Comparison of ENCODE assay signal across 8 mouse cellular contexts in the genomic region with DNA sequence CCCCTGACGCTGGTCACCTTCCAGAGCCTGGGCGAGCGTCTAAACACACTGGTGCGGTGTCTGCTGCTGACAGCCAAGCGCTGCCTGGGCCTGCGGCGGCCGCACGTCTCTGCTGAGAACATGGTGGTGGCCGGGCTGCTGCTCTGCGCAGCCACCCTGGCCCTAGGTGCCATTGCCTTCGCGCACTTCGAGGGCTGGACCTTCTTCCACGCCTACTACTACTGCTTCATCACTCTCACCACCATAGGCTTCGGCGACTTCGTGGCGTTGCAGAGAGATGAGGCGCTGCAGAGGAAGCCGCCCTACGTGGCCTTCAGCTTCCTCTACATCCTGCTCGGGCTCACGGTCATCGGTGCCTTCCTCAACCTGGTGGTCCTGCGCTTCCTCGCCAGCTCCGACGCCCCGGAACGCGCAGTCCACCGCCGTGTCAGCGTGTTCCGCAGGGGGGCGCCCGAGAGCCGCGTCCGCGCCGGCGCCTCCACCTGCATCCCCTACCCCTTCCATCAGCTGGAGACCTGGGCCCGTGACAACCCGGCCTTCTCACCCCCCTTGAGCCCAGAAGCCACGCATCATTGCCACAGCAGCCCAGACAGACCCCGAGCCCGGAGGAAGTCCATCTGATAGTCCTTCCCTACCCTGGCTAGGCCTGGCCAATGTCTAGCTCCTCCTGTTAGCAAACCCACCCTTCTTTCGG. TPM values are rescaled to one million over a fixed set of nuclear protein-coding genes. Genes with fewer than 3 reads are reported as not detected.
DNase-seq lines count a peak whose midpoint lies in the region; ATAC-seq and TF ChIP-seq lines count a peak whose summit lies in the region.

No protein-coding gene starts in this region.

- H3K4me1 ChIP-seq in thymus, adult 2 months (replicated peaks; ENCODE audit: control insufficient read depth, insufficient read depth, low read length): peaks cover 4% of the 10 kb centered on the region; the same call in 1 of the 2 replicates
- peaks cover 12% of the 10 kb centered on the region for H3K4me1 ChIP-seq in forebrain, embryonic 12.5 days
- H3K4me1 ChIP-seq in hindbrain, postnatal 0 days (ENCODE audit: insufficient read depth, low read length): no peaks in the 10 kb centered on the region
- H3K4me1 ChIP-seq in liver, embryonic 11.5 days (replicated peaks; ENCODE audit: control insufficient read depth, insufficient read depth, low read length): no peaks in the 10 kb centered on the region

- no peak for TF ChIP-seq POLR2A in thymus, adult 2 months (IDR thresholded peaks at IDR 0.05; ENCODE audit: control insufficient read depth, extremely low read depth, insufficient read depth, low read length, poor library complexity)

- peaks cover 5% of the 10 kb centered on the region; the same call in 1 of the 2 replicates for H3K27me3 ChIP-seq in thymus, adult 2 months (ENCODE audit: control insufficient read depth, insufficient read depth, low read length)
- peaks cover 74% of the 10 kb centered on the region for H3K27me3 ChIP-seq in forebrain, embryonic 12.5 days
- H3K27me3 ChIP-seq in hindbrain, postnatal 0 days (ENCODE audit: insufficient read depth, low read length): peaks cover 41% of the 10 kb centered on the region
- peaks cover 50% of the 10 kb centered on the region for H3K27me3 ChIP-seq in liver, embryonic 11.5 days (replicated peaks; ENCODE audit: control insufficient read depth, insufficient read depth, low read length)

- no peaks in the 10 kb centered on the region for H3K9me3 ChIP-seq in forebrain, embryonic 12.5 days
- no peaks in the 10 kb centered on the region for H3K9me3 ChIP-seq in hindbrain, postnatal 0 days (ENCODE audit: low read length)
- no peaks in the 10 kb centered on the region for H3K9me3 ChIP-seq in liver, embryonic 11.5 days (ENCODE audit: control insufficient read depth, low read length)

- H3K9ac ChIP-seq in forebrain, embryonic 12.5 days: no peak overlapping the region
- no peak overlapping the region for H3K9ac ChIP-seq in hindbrain, postnatal 0 days (replicated peaks; ENCODE audit: low read length)
- no peak overlapping the region for H3K9ac ChIP-seq in liver, embryonic 11.5 days (ENCODE audit: low read depth, low read length)

- 17% methylated on average over 50 of the region's 50 CpGs for WGBS in thymus, adult 2 months
- WGBS in forebrain, embryonic 12.5 days: 14% methylated on average over 50 of the region's 50 CpGs
- WGBS in hindbrain, postnatal 0 days: 15% methylated on average over 50 of the region's 50 CpGs
- WGBS in liver, embryonic 11.5 days: 14% methylated on average over 50 of the region's 50 CpGs

- no peak overlapping the region for H3K4me3 ChIP-seq in thymus, adult 2 months (ENCODE audit: control insufficient read depth, insufficient read depth, low read length)
- peak overlapping the region; percentile 8; the same call in 1 of the 2 replicates for H3K4me3 ChIP-seq in forebrain, embryonic 12.5 days (replicated peaks)
- H3K4me3 ChIP-seq in hindbrain, postnatal 0 days (ENCODE audit: low read length): peak overlapping the region; percentile 7; the same call in 1 of the 2 replicates
- H3K4me3 ChIP-seq in liver, embryonic 11.5 days (ENCODE audit: low read depth, low read length): no peak overlapping the region

- H3K36me3 ChIP-seq in thymus, adult 2 months (ENCODE audit: control insufficient read depth, insufficient read depth, low read length): no peaks in the 10 kb centered on the region
- no peaks in the 10 kb centered on the region for H3K36me3 ChIP-seq in forebrain, embryonic 12.5 days (replicated peaks)
- H3K36me3 ChIP-seq in hindbrain, postnatal 0 days (ENCODE audit: insufficient read depth, low read length): no peaks in the 10 kb centered on the region
- H3K36me3 ChIP-seq in liver, embryonic 11.5 days (ENCODE audit: control insufficient read depth, insufficient read depth, low read length): no peaks in the 10 kb centered on the region

- no peak overlapping the region for H3K27ac ChIP-seq in thymus, adult 2 months (ENCODE audit: control insufficient read depth, insufficient read depth, low read length)
- H3K27ac ChIP-seq in forebrain, embryonic 12.5 days: no peak overlapping the region
- no peak overlapping the region for H3K27ac ChIP-seq in hindbrain, postnatal 0 days
- H3K27ac ChIP-seq in liver, embryonic 11.5 days (ENCODE audit: low read depth, low read length): no peak overlapping the region

- peak; percentile 71; the same call in 1 of the 2 replicates for TF ChIP-seq CTCF in thymus, adult 2 months (IDR thresholded peaks at IDR 0.05; ENCODE audit: borderline replicate concordance, control insufficient read depth, extremely low read depth, insufficient read depth, low read length, poor library complexity)
- peak; percentile 68 for TF ChIP-seq CTCF in hindbrain, postnatal 0 days (IDR thresholded peaks at IDR 0.05; ENCODE audit: low read depth)

- peak; percentile 78 for ATAC-seq in forebrain, embryonic 12.5 days (ENCODE audit: low FRiP score)
- peak; percentile 79 for ATAC-seq in hindbrain, postnatal 0 days
- no peak for ATAC-seq in liver, embryonic 11.5 days (replicated peaks; ENCODE audit: low FRiP score)
- ATAC-seq in erythroblast, adult 5-6 weeks (replicated peaks; ENCODE audit: low FRiP score, poor library complexity, severe bottlenecking): no peak

- peak overlapping the region; percentile 41 for H3K4me2 ChIP-seq in forebrain, embryonic 12.5 days
- peak overlapping the region; percentile 32 for H3K4me2 ChIP-seq in hindbrain, postnatal 0 days (ENCODE audit: low read depth, low read length)
- 0 out of 2 replicates have a peak overlapping the region, but pooled peaks have one; percentile 29 for H3K4me2 ChIP-seq in liver, embryonic 11.5 days

- DNase-seq in thymus, adult 2 months: peak; percentile 34
- no peak for DNase-seq in thymus, adult 18-20 months
- DNase-seq in cerebellum, adult 11 months: peak; percentile 65
- DNase-seq in hindbrain, postnatal 0 days (ENCODE audit: low spot score): peak; percentile 68
- DNase-seq in liver, embryonic 11.5 days (ENCODE audit: low spot score): peak; percentile 46
- peak; percentile 60 for DNase-seq in retina, postnatal 1 day

RNA-seq across cellular contexts. Expression of gene Kcnk15, which starts 5.0 kb away (rescaled TPM):
- polyA plus RNA-seq in thymus, adult 2 months (2012; rRNA removed): not detected in 2 replicates
- polyA plus RNA-seq in forebrain, embryonic 12.5 days (2016; fragmentation: Nextera tagmentation; extraction: Ambion mirVana): not detected in 2 replicates
- 0.58 and 2.4 TPM in 2 replicates for total RNA-seq in hindbrain, postnatal 0 days (2014; rRNA removed)
- 0.23 and 0.40 TPM in 2 replicates for polyA plus RNA-seq in hindbrain, postnatal 0 days (2015; fragmentation: Nextera tagmentation; extraction: Ambion mirVana)
- polyA plus RNA-seq in liver, embryonic 11.5 days (2014; fragmentation: Nextera tagmentation; extraction: Ambion mirVana): not detected in 2 replicates
- not detected in 2 replicates for total RNA-seq in erythroblast, adult 5-6 weeks (2015; ENCODE audit: low replicate concordance)
- not detected in 2 replicates for total RNA-seq in erythroblast, adult 5-6 weeks (2017; ENCODE audit: low replicate concordance)

RNA-seq across cellular contexts. Expression of gene Ccn5, which starts 37.7 kb away (rescaled TPM):
- 1.7 and 2.1 TPM in 2 replicates for polyA plus RNA-seq in thymus, adult 2 months (2012; rRNA removed)
- polyA plus RNA-seq in forebrain, embryonic 12.5 days (2016; fragmentation: Nextera tagmentation; extraction: Ambion mirVana): 0.15 and 0.28 TPM in 2 replicates
- 0.58 TPM in 1 of 2 replicates, not detected in the other for total RNA-seq in hindbrain, postnatal 0 days (2014; rRNA removed)
- polyA plus RNA-seq in hindbrain, postnatal 0 days (2015; fragmentation: Nextera tagmentation; extraction: Ambion mirVana): 0.20 and 0.33 TPM in 2 replicates
- polyA plus RNA-seq in liver, embryonic 11.5 days (2014; fragmentation: Nextera tagmentation; extraction: Ambion mirVana): not detected in 2 replicates
- 0.84 TPM in 1 of 2 replicates, not detected in the other for total RNA-seq in erythroblast, adult 5-6 weeks (2015; ENCODE audit: low replicate concordance)
- total RNA-seq in erythroblast, adult 5-6 weeks (2017; ENCODE audit: low replicate concordance): 0.51 TPM in 1 of 2 replicates, not detected in the other

Comparison
In these comparisons a context has a peak if more than half of its experiments do, and no peak if none do; other contexts are left out.
1. DNase-seq: peak in thymus, adult 2 months (single experiment), cerebellum, adult 11 months (single experiment), hindbrain, postnatal 0 days (single experiment), liver, embryonic 11.5 days (single experiment) and retina, postnatal 1 day (single experiment); none in thymus, adult 18-20 months (0 of 2).
2. H3K4me3 ChIP-seq: peak in forebrain, embryonic 12.5 days (single experiment) and hindbrain, postnatal 0 days (single experiment); none in thymus, adult 2 months (single experiment) and liver, embryonic 11.5 days (single experiment).
3. ATAC-seq: peak in forebrain, embryonic 12.5 days (single experiment) and hindbrain, postnatal 0 days (single experiment); none in liver, embryonic 11.5 days (single experiment) and erythroblast, adult 5-6 weeks (single experiment).
4. Peak in every context shown above with its lines, with median percentiles within 50 percentile points of each other: H3K4me2 ChIP-seq.